Mouse (Mus musculus) naive thymus-derived CD4-positive, alpha-beta T cell, adult 5 months (primary cell): ENCODE results near the gene A030014E15Rik. TPM values are rescaled to one million over a fixed set of nuclear protein-coding genes. Genes with fewer than 3 reads are reported as not detected.

Experiments
- polyA plus RNA-seq: library from polyadenylated mRNA; unstranded; fragments of 100-300 nt; shearing (Covaris generic); gene quantifications from one replicate; pipeline ENCODE4 v1.2.1, GENCODE M21; 2017

A030014E15Rik gene
- polyA plus RNA-seq: not detected

DNA sequence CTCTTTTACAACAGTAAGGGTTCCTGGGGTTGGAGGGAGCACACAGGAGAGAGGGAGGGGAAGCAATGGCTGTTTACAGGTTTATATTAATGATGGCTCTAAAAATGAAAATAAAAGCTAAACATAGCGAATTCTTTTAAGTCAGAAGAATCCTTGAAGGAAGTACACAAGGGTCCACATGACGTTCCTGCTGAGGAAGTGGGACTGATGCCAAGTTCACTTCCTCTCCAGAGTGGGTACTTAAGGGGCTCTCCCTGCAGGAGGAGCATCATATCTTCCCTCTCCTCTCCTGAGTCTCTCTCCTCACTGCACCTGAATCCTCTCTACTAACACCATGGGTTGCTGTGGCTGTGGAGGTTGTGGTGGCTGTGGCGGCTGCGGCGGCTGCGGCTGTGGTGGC is at the start of gene A030014E15Rik:
TSS of gene A030014E15Rik (plus strand) at position 268 of the 400 bp plus-strand sequence.

DNA sequence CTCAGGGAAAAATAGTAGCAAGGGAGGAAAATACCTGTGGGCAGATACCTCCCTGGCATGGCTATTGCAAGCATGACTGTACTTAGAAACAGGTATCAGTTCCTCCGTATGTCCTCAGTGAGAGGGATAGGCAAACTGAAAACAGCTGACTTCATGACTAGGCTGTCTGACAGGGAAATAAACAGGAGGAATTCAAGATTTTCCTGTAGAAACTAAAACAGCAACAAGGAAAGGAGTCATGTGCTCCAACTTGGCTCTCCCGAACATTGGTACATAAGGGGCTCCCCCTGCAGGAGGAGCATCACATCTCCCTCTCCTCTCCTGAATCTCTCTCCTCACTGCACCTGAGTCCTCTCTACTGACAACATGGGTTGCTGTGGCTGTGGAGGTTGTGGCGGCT is 11.7 kb upstream of the A030014E15Rik start, which contains the start of gene A030005L19Rik:
TSS of gene A030005L19Rik (plus strand) at position 301 of the 400 bp plus-strand sequence.

DNA sequence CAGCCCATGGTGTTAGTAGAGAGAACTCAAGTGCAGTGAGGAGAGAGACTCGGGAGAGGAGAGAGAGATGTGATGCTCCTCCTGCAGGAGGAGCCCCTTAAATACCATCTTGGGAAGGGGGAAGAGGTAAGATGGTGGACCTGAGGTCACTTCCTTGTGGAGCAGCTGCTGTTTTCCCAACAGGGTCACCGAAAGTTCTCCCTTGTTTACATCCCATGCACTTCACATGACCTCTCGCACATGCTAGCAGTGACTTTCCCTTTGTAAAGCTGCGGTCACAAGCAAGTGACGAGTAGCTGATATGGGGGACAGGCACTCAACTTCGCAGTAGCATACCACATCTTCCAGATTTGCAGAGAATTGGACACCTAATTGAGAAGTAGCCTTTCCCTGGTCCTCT is 6.6 kb downstream of the A030014E15Rik start, which contains the start of gene Gm6217:
TSS of gene Gm6217 (minus strand) at position 74 of the 400 bp plus-strand sequence.

GRCm38 (mm10) chr1:82943295-82943694 is 18.6 kb downstream of the A030014E15Rik start, which contains the start of gene A030003K21Rik:
Gene A030003K21Rik, minus strand, starts transcription at chr1:82943388.

GRCm38 (mm10) chr1:82955913-82956312 is 31.2 kb downstream of the A030014E15Rik start, which contains the start of gene Gm7544:
Gene Gm7544, minus strand, starts transcription at chr1:82956013.

DNA sequence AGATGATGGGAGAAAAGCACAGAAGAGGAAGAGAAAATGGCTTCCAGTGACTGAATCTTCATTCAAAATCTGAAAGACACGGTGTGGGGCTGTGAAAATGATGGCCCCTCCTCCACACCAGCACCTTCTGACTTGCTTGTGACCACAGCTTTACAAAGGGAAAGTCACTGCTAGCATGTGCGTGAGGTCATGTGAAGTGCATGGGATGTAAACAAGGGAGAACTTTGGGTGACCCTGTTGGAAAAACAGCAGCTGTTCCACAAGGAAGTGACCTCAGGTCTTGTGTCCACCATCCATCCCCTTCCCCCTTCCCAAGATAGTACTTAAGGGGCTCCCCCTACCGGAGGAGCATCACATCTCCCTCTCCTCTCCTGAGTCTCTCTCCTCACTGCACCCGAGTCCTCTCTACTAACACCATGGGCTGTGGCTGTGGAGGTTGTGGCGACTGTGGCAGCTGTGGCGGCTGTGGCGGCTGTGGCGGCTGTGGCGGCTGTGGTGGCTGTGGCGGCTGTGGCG is 35.2 kb downstream of the A030014E15Rik start, which contains the start of gene Gm47955:
TSS of gene Gm47955 (plus strand) at position 417 of the 516 bp plus-strand sequence.

Other genes with a start within 250 kb of the A030014E15Rik start
- gene Mff, start 200.0 kb upstream of the A030014E15Rik start, polyA plus RNA-seq: 185 TPM
- 0.47 TPM for gene Tm4sf20, start 156.5 kb upstream of the A030014E15Rik start, polyA plus RNA-seq
- gene Gm47791, start 153.7 kb upstream of the A030014E15Rik start, polyA plus RNA-seq: not detected
- 133 TPM for gene Agfg1, start 85.4 kb upstream of the A030014E15Rik start, polyA plus RNA-seq
- not detected for gene A030005L19Rik, start 11.6 kb upstream of the A030014E15Rik start, polyA plus RNA-seq
- not detected for gene Gm6217, start 6.5 kb downstream of the A030014E15Rik start, polyA plus RNA-seq
- gene A030003K21Rik, start 18.5 kb downstream of the A030014E15Rik start, polyA plus RNA-seq: not detected
- not detected for gene Gm7544, start 31.1 kb downstream of the A030014E15Rik start, polyA plus RNA-seq
- gene Gm47955, start 35.4 kb downstream of the A030014E15Rik start, polyA plus RNA-seq: not detected
- not detected for gene Gm47959, start 75.6 kb downstream of the A030014E15Rik start, polyA plus RNA-seq
- not detected for gene Slc19a3, start 113.5 kb downstream of the A030014E15Rik start, polyA plus RNA-seq
- not detected for gene Krtap28-10, start 117.6 kb downstream of the A030014E15Rik start, polyA plus RNA-seq
- gene Gm47969, start 120.0 kb downstream of the A030014E15Rik start, polyA plus RNA-seq: 0.57 TPM
- gene A030005K14Rik, start 134.5 kb downstream of the A030014E15Rik start, polyA plus RNA-seq: not detected
- not detected for gene Krtap28-13, start 136.0 kb downstream of the A030014E15Rik start, polyA plus RNA-seq
- gene Ccl20, start 191.8 kb downstream of the A030014E15Rik start, polyA plus RNA-seq: not detected
- not detected for gene Daw1, start 234.8 kb downstream of the A030014E15Rik start, polyA plus RNA-seq